Mouse (Mus musculus): ENCODE results near the gene Nalcn.

- TF ChIP-seq CTCF (IDR thresholded peaks at IDR 0.05 in 2 of 3, conservative IDR thresholded peaks at IDR 0.05 in 1 of 3; ENCODE audit: control insufficient read depth in 1 of 3, insufficient read depth in 1 of 3, low read depth in 2 of 3, low read length in 3 of 3, poor library complexity in 1 of 3, severe bottlenecking in 1 of 3) = no peak
- no peak for TF ChIP-seq HCFC1 (IDR thresholded peaks at IDR 0.05; ENCODE audit: low read depth, low read length)
- TF ChIP-seq RAD21 (IDR thresholded peaks at IDR 0.05; ENCODE audit: low read depth, low read length) = no peak
- TF ChIP-seq USF1 (IDR thresholded peaks at IDR 0.05; ENCODE audit: low read depth, low read length) = no peak
- TF ChIP-seq MYB (IDR thresholded peaks at IDR 0.05; ENCODE audit: low read depth, low read length) = no peak
- no peak for TF ChIP-seq POLR2A (IDR thresholded peaks at IDR 0.05; ENCODE audit: control insufficient read depth in 1 of 2, insufficient read depth in 1 of 2, low read depth in 1 of 2, low read length in 2 of 2, poor library complexity in 1 of 2)
- no peak for TF ChIP-seq E2F4 (IDR thresholded peaks at IDR 0.05; ENCODE audit: borderline replicate concordance, low read depth, low read length)
- no peak for TF ChIP-seq GATA1 (IDR thresholded peaks at IDR 0.05; ENCODE audit: low read depth, low read length)
- TF ChIP-seq TBP (IDR thresholded peaks at IDR 0.05; ENCODE audit: low read depth, low read length) = no peak
- TF ChIP-seq USF2 (IDR thresholded peaks at IDR 0.05; ENCODE audit: borderline replicate concordance in 1 of 2, insufficient read depth in 1 of 2, low read depth in 1 of 2, low read length in 2 of 2) = no peak
- no peak for TF ChIP-seq ZC3H11A (IDR thresholded peaks at IDR 0.05; ENCODE audit: low read depth, low read length)
- no peak for TF ChIP-seq MXI1 (IDR thresholded peaks at IDR 0.05; ENCODE audit: low read depth, low read length)
These were observed 97.8 kb downstream of the Nalcn start for GRCm38 (mm10) chr14:123529143-123529542.
